Mouse (Mus musculus) ES-Bruce4 (cell line): ENCODE results near the gene Ppfia1. TPM values are rescaled to one million over a fixed set of nuclear protein-coding genes. Genes with fewer than 3 reads are reported as not detected.

Source experiments
- H3K27ac ChIP-seq: 2 replicates; pipeline ENCODE4 v1.5.1; 2012; ENCODE audit warnings: low read length, inconsistent platforms; ENCODE audit not compliant: insufficient read depth
- H3K27me3 ChIP-seq: 2 replicates; pipeline ENCODE4 v1.6.1; 2012; ENCODE audit warnings: mild to moderate bottlenecking, low read length, inconsistent platforms; ENCODE audit not compliant: control insufficient read depth, poor library complexity, insufficient read depth, severe bottlenecking
- H3K36me3 ChIP-seq: 2 replicates; pipeline ENCODE4 v1.6.1; 2012; ENCODE audit warnings: inconsistent platforms, mild to moderate bottlenecking, low read length, moderate library complexity; ENCODE audit not compliant: control insufficient read depth, poor library complexity, insufficient read depth, severe bottlenecking
- H3K4me1 ChIP-seq: one replicate; pipeline ENCODE4 v1.8.1; 2011; ENCODE audit warnings: low read length; ENCODE audit not compliant: control insufficient read depth, insufficient read depth
- H3K4me3 ChIP-seq: 2 replicates; pipeline ENCODE4 v1.5.1; 2011; ENCODE audit warnings: low read depth, mild to moderate bottlenecking, low read length
- H3K9ac ChIP-seq: 2 replicates; pipeline ENCODE4 v1.6.1; 2012; ENCODE audit warnings: low read depth, mild to moderate bottlenecking, inconsistent platforms; ENCODE audit not compliant: poor library complexity, severe bottlenecking
- H3K9me3 ChIP-seq: replicated peaks from 2 replicates; pipeline ENCODE4 v1.6.1; 2012; ENCODE audit warnings: mild to moderate bottlenecking, low read length, inconsistent platforms; ENCODE audit not compliant: control insufficient read depth, poor library complexity, insufficient read depth, severe bottlenecking
- CTCF ChIP-seq: IDR thresholded peaks from one replicate; pipeline ENCODE4 v1.8.1; 2011; ENCODE audit warnings: low read depth, low read length
- EP300 ChIP-seq: IDR thresholded peaks from 2 replicates; pipeline ENCODE4 v1.6.1; 2011; ENCODE audit warnings: low read depth, low read length; ENCODE audit not compliant: insufficient read depth
- POLR2A ChIP-seq: IDR thresholded peaks from one replicate; pipeline ENCODE4 v1.8.1; 2011; ENCODE audit warnings: low read length; ENCODE audit not compliant: insufficient read depth
- polyA plus RNA-seq: library from polyadenylated mRNA; stranded (reverse); fragments of >200 nt; gene quantifications from 2 replicates; pipeline ENCODE4 v1.2.4, GENCODE M21; 2011; ENCODE audit warnings: low read depth; ENCODE audit not compliant: missing spikeins, insufficient read depth, insufficient read length

The Ppfia1 gene
- polyA plus RNA-seq, 1 experiment = 59.0 TPM

DNA sequence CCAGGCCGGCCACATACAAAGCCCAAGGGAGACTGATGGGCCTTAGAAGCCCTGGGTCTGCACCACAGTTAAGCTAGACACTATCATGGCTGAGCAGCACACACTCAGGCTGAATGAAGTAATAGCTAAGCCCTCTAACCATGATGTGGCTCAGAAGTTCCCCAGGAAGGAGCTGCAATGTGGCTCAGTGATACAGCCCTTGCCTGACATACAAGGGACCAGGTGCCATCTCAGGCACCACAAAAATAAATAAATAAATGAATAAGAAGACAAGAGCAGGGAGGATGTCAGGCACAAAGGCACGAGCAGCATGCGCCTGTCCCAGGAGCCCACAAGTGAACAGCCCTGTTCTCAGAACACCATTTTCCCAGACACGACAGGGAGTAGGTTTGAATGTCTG lies 111.6 kb downstream of the Ppfia1 start:
- Histone ChIP-seq H3K36me3 (peaks cover 10% of the 10 kb centered on the region), H3K4me3 (no peak overlapping the region)

DNA sequence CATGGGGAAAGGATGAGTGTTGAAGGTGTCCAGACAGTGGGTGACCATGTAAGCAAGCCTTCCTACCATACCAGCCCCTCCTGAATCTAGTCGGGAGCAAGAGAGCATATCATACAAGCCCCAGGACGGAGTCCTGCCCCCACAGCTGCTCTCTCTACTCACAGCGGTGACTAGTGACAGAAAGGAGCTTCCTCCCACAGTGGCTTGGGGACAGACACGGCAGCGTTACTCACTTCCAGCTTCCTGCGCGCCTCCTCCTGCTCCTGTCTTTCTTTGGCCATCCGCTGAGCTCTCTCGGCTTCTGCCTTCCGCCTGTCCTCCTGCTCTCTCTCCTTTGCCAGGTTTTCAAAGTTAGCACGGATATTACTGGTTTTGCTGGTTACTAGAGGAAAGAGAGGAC lies 112.1 kb downstream of the Ppfia1 start:
- peaks cover 13% of the 10 kb centered on the region for H3K36me3 ChIP-seq
- no peak for TF ChIP-seq POLR2A

More for the DNA sequence above, 111.6 kb downstream of the Ppfia1 start:
- H3K27me3 ChIP-seq = no peaks in the 10 kb centered on the region
- H3K9ac ChIP-seq = no peak overlapping the region
- no peaks in the 10 kb centered on the region for H3K4me1 ChIP-seq
- no peaks in the 10 kb centered on the region for H3K9me3 ChIP-seq
- no peak for TF ChIP-seq POLR2A
- no peak for TF ChIP-seq EP300
- TF ChIP-seq CTCF = no peak
- H3K27ac ChIP-seq = no peak overlapping the region

DNA sequence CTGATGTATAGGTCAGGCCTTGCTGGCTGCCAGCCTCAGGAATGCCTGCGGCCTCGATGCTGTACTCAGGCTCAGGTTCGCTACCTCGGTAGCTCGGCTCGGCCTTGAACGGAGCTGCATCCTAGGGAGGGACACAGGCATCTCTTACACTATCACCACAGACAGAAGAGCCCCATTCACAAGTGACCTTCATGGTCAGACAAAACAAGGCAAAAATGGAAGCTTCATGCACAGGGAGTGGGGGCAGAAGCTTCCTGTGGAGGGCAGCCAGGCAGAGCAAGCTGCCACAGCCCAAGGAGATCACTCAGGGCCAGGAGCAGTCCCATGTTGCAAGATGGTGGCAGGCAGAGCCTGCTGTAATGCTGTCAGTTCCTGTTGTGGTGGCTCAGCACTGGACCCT lies 114.7 kb downstream of the Ppfia1 start:
- Histone ChIP-seq H3K4me1 (no peaks in the 10 kb centered on the region), H3K27me3 (no peaks in the 10 kb centered on the region), H3K27ac (no peak overlapping the region), H3K9me3 (no peaks in the 10 kb centered on the region), H3K4me3 (no peak overlapping the region), H3K36me3 (peaks cover 13% of the 10 kb centered on the region), H3K9ac (no peak overlapping the region)
- TF ChIP-seq EP300 = no peak
- no peak for TF ChIP-seq CTCF
- no peak for TF ChIP-seq POLR2A

More for the DNA sequence above, 112.1 kb downstream of the Ppfia1 start:
- H3K4me3 ChIP-seq = no peak overlapping the region
- no peak overlapping the region for H3K9ac ChIP-seq
- no peaks in the 10 kb centered on the region for H3K4me1 ChIP-seq
- H3K27ac ChIP-seq = no peak overlapping the region
- no peaks in the 10 kb centered on the region for H3K9me3 ChIP-seq
- no peaks in the 10 kb centered on the region for H3K27me3 ChIP-seq

DNA sequence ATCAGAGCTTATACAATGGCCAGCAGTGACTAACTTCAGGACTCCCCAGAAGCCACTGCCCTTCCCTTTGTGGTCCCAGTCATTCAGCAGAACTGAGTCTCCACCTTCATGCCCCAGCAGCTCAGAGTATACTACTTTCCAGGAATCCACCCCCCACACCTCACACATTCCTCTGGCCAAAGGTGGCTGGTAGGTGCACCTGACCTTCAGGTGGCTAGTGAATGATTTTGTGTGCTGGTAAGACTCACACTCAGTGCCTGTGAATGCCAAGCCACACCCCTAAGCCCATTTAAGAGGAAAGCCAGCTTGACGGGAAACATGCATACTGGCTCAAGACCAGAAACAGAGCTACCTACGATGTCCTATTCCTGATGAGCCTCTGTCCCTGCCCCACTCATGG lies 120.6 kb downstream of the Ppfia1 start:
- TF ChIP-seq POLR2A (no peak), EP300 (no peak), CTCF (no peak)
- no peaks in the 10 kb centered on the region for H3K4me1 ChIP-seq

DNA sequence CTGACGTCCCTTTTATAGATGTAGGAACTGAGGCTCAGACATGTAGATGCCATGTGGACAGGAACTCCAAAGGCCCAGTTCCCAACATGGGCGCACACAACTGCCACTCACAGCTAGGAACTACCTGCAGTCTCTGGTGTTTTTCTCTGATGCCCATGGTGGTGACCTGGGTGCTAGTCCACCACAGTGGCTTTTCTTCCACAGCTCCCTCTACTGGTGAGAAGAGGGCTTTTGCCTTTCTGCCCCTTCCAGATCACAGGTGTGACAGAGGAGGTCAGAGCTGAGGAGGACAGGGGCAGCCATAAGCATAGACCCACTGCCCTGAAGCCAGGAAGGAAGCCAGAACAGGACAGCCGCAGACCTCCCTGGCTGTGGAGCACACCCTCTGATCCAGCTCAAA lies 126.1 kb downstream of the Ppfia1 start:
- TF ChIP-seq EP300 = no peak
- TF ChIP-seq CTCF = peak; percentile 29
- no peak for TF ChIP-seq POLR2A
- Histone ChIP-seq H3K27ac (no peak overlapping the region), H3K4me1 (no peaks in the 10 kb centered on the region), H3K4me3 (no peak overlapping the region), H3K9me3 (no peaks in the 10 kb centered on the region), H3K27me3 (no peaks in the 10 kb centered on the region), H3K36me3 (no peaks in the 10 kb centered on the region), H3K9ac (no peak overlapping the region)

More for the DNA sequence above, 120.6 kb downstream of the Ppfia1 start:
- Histone ChIP-seq H3K9me3 (no peaks in the 10 kb centered on the region), H3K4me3 (no peak overlapping the region), H3K36me3 (peaks cover 7% of the 10 kb centered on the region), H3K9ac (no peak overlapping the region), H3K27me3 (no peaks in the 10 kb centered on the region), H3K27ac (no peak overlapping the region)

Other genes starting within 250 kb of the Ppfia1 start
- 162 and 185 TPM in 2 replicates for gene Cttn, start 82.7 kb downstream of the Ppfia1 start, polyA plus RNA-seq
- 2.5 and 2.9 TPM in 2 replicates for gene Fadd, start 28.7 kb upstream of the Ppfia1 start, polyA plus RNA-seq
- 1.4 and 1.7 TPM in 2 replicates for gene Ano1, start 198.2 kb upstream of the Ppfia1 start, polyA plus RNA-seq